Mouse (Mus musculus): ENCODE measurements around the gene Chst15.
A peak's percentile ranks its signal among the peaks of the same experiment; 100 is the strongest.

Chst15 gene

DNA sequence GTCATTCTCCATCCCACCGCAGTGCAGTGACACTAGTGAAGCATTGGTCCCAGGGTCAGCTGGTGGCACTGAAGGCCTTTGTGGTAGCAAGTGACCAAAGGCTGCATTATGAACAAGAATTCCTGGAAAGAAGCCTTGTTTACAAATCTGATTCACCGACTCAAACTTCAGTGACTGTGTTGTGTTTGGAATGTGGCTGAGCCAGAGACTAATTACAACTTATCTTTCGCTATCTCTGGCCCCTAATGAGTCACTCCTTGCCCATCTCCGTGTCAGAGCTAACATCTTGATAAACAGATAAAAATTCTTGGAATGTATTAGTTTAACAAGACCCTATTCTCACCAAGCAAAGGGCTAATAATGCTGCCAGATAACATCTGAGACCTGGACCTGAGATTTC is 27.6 kb upstream of the Chst15 start:
- no peak for TF ChIP-seq GATA4 (IDR thresholded peaks at IDR 0.05; ENCODE audit: insufficient replicate concordance, low read length)

- TF ChIP-seq GATA4 (IDR thresholded peaks at IDR 0.05; ENCODE audit: insufficient replicate concordance, low read length): no peak
These were observed 26.9 kb upstream of the Chst15 start for GRCm38 (mm10) chr7:132343900-132344299.

- TF ChIP-seq GATA4 (IDR thresholded peaks at IDR 0.05; ENCODE audit: insufficient replicate concordance, low read length): no peak
These were observed 26.1 kb upstream of the Chst15 start for GRCm38 (mm10) chr7:132343146-132343545.

GRCm38 (mm10) chr7:132339041-132339839 is 22.2 kb upstream of the Chst15 start:
- TF ChIP-seq GATA4 (IDR thresholded peaks at IDR 0.05; ENCODE audit: insufficient replicate concordance, low read length): peak; percentile 89

- peak; percentile 56; the same call in 1 of the 2 replicates for TF ChIP-seq GATA4 (IDR thresholded peaks at IDR 0.05; ENCODE audit: insufficient replicate concordance, low read length)
These were observed 21.3 kb upstream of the Chst15 start for GRCm38 (mm10) chr7:132338350-132338749.

GRCm38 (mm10) chr7:132337268-132337917 is 20.4 kb upstream of the Chst15 start:
- no peak for TF ChIP-seq GATA4 (IDR thresholded peaks at IDR 0.05; ENCODE audit: insufficient replicate concordance, low read length)

GRCm38 (mm10) chr7:132336781-132337180 is 19.8 kb upstream of the Chst15 start:
- no peak for TF ChIP-seq GATA4 (IDR thresholded peaks at IDR 0.05; ENCODE audit: insufficient replicate concordance, low read length)

GRCm38 (mm10) chr7:132335367-132335766 is 18.3 kb upstream of the Chst15 start:
- TF ChIP-seq GATA4 (IDR thresholded peaks at IDR 0.05; ENCODE audit: insufficient replicate concordance, low read length): no peak

DNA sequence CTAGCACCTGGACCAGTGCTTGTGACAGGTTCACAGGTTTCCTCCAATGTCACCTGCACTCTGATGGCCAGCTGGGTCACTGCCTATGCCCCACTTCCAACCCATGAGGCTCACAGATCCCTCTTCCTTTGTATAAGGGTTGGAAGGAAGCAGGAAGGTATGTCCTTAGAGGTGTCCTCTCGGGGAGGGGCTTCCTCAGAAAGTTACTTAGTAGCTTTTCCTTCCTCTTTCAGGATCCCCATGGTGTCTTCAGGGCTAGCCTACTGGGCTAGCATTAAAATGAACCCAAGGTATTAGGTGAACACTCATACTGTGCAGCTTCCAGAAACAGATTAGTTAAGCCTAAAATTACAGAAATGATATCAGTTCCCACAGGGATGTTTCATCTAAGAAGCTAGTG is 16.1 kb upstream of the Chst15 start:
- TF ChIP-seq GATA4 (IDR thresholded peaks at IDR 0.05; ENCODE audit: insufficient replicate concordance, low read length): no peak

DNA sequence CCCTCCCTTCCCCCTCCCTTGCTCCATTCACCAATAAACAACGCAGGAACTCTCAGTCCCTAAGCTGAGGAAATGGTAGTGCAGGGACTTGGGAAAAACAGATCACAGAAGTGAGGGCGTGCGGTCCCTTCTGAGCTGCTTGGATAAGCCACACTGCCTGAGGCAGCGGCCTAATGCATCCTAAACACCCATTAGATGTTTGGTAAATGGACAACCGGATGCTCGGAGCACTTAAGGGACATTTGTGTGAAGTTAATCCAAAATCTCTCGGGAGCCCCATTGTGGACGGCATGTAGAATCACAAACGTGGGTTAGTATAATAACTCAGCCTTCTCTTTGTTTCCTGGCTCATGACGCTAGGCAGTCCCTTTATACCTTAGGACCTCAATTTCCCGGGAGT is 15.1 kb upstream of the Chst15 start:
- no peak for TF ChIP-seq GATA4 (IDR thresholded peaks at IDR 0.05; ENCODE audit: insufficient replicate concordance, low read length)

GRCm38 (mm10) chr7:132330179-132330578 is 13.2 kb upstream of the Chst15 start:
- no peak for TF ChIP-seq GATA4 (IDR thresholded peaks at IDR 0.05; ENCODE audit: insufficient replicate concordance, low read length)

- TF ChIP-seq GATA4 (IDR thresholded peaks at IDR 0.05; ENCODE audit: insufficient replicate concordance, low read length): no peak
These were observed 11.6 kb upstream of the Chst15 start for GRCm38 (mm10) chr7:132328648-132329047.

DNA sequence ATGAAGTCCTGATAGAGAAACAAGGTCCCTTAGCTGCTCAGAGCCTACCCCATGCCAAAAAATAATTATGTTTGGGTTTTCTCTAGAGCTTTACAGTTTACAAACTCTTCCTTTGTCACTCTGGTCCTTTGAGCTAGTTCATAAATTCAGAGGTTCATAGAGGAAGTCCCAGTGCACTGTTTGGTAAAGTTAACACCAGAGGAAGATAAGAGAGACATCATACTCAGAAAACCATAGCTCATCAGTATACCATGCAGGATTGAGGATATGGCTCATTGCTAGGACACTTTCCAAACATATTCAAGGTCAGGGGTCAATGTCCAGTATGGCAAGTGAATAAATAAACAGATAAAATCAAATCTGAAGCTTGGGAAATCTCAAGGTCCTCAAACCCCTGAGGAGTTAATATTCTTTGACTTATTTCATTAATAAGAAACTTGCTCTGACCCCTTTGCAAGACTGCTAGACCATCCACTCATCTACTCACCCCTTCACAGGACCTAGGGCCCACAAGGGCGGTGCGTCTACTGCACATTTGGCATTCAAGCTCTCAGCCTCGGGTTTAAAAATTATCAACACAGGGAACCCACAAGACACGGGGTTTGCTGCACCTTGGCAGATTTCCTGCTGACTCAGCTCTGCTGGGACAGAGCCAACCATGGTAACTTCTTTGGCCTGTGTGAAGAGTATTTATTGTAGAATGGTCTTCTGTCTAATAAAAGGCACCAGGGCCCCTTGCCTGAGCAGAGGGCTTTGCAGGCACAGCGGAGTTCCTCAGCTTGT is 8.7 kb upstream of the Chst15 start:
- no peak for TF ChIP-seq GATA4 (IDR thresholded peaks at IDR 0.05; ENCODE audit: insufficient replicate concordance, low read length)

- TF ChIP-seq GATA4 (IDR thresholded peaks at IDR 0.05; ENCODE audit: insufficient replicate concordance, low read length): no peak
These were observed 6.4 kb upstream of the Chst15 start for GRCm38 (mm10) chr7:132323430-132323829.

GRCm38 (mm10) chr7:132321392-132321958 is 4.4 kb upstream of the Chst15 start:
- TF ChIP-seq GATA4 (IDR thresholded peaks at IDR 0.05; ENCODE audit: insufficient replicate concordance, low read length): no peak

Measured in liver, adult (tissue).